Mouse (Mus musculus) stomach, postnatal 0 days (tissue): ENCODE measurements at regions not wholly inside any gene's neighbourhood (a gene's known extent, or its start where the extent isn't known, plus 50 kb on each side); places are given as distances from the start of the nearest gene placed in this dataset.

Experiments
- CTCF ChIP-seq: IDR thresholded peaks from 2 replicates; pipeline ENCODE4 v1.5.1; 2016; ENCODE audit warnings: antibody characterized with exemption, low read depth, mild to moderate bottlenecking, moderate library complexity
- EP300 ChIP-seq: optimal IDR thresholded peaks from 2 replicates; pipeline ENCODE3; 2016; ENCODE audit warnings: antibody characterized with exemption

DNA sequence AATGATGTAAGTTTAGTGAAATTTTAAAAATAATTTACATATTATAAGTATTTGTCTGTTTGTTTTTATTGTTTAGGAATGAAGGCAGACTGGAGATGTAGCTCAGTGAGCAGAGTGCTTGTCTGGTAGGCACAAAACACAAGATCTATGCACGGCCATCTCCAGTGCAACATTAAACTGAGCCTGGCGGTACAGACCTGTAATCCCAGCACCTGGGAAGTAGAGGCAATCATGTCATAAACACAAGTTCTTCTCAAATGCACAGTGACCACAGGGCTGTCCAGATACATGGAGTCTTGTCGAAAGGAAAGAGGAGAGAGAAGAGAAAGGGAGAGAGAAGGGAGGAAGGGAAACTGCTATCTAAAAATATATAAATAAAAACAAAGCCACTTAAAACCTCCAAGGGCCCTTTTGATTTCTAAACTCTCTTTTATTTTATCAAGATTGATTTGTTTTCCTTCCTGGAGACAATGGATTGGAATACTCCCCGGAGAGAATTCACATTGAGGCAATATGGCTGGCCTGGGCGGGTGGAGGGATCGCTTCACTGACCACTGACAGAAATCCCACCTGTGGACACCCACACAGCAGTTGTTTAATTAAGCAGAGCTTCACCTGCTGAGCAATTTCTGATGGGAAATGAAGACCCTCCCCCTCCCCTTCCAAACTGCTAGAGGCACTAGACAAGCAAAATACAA lies 215.6 kb upstream of the Tll1 start:
- no peak for TF ChIP-seq CTCF
- TF ChIP-seq EP300: no peak
